Mouse (Mus musculus): Measurements from ENCODE around the gene Zscan21. TPM values are rescaled to one million over a fixed set of nuclear protein-coding genes. Genes with fewer than 3 reads are reported as not detected.

Zscan21 gene
- polyA plus RNA-seq, 1 experiment, result 27.3 TPM

- Histone ChIP-seq H3K4me1 (ENCODE audit: control insufficient read depth, insufficient read depth, low read length) (no peaks in the 10 kb centered on the region), H3K4me3 (ENCODE audit: low read depth, low read length) (peak within 1 kb of the TSS; percentile 95), H3K27ac (ENCODE audit: insufficient read depth, low read length) (peak within 1 kb of the TSS; percentile 83), H3K36me3 (ENCODE audit: control insufficient read depth, insufficient read depth, low read length, poor library complexity, severe bottlenecking) (peaks cover 31% of the 10 kb centered on the region), H3K9ac (ENCODE audit: low read depth, poor library complexity, severe bottlenecking) (peak within 1 kb of the TSS; percentile 76), H3K9me3 (replicated peaks; ENCODE audit: control insufficient read depth, insufficient read depth, low read length, poor library complexity, severe bottlenecking) (no peaks in the 10 kb centered on the region), H3K27me3 (ENCODE audit: control insufficient read depth, insufficient read depth, low read length, poor library complexity, severe bottlenecking) (no peaks in the 10 kb centered on the region)
- TF ChIP-seq POLR2A (IDR thresholded peaks at IDR 0.05; ENCODE audit: insufficient read depth, low read length), result peak; percentile 62
- TF ChIP-seq CTCF (IDR thresholded peaks at IDR 0.05; ENCODE audit: low read depth, low read length), result no peak
Observed at GRCm38 (mm10) chr5:138160842-138161665, 44.4 kb downstream of the Zscan21 start, which contains the start of gene Cops6. Gene Cops6, plus strand, starts transcription at chr5:138161071.

GRCm38 (mm10) chr5:138163046-138163445 lies 46.3 kb downstream of the Zscan21 start:
- Histone ChIP-seq H3K4me3 (ENCODE audit: low read depth, low read length) (no peak overlapping the region), H3K9ac (ENCODE audit: low read depth, poor library complexity, severe bottlenecking) (no peak overlapping the region), H3K27me3 (ENCODE audit: control insufficient read depth, insufficient read depth, low read length, poor library complexity, severe bottlenecking) (no peaks in the 10 kb centered on the region), H3K36me3 (ENCODE audit: control insufficient read depth, insufficient read depth, low read length, poor library complexity, severe bottlenecking) (peaks cover 51% of the 10 kb centered on the region), H3K27ac (ENCODE audit: insufficient read depth, low read length) (peak overlapping the region; percentile 64), H3K9me3 (replicated peaks; ENCODE audit: control insufficient read depth, insufficient read depth, low read length, poor library complexity, severe bottlenecking) (no peaks in the 10 kb centered on the region), H3K4me1 (ENCODE audit: control insufficient read depth, insufficient read depth, low read length) (no peaks in the 10 kb centered on the region)
- 0 out of 2 replicates have a peak, but pooled peaks have one; percentile 4 for TF ChIP-seq EP300 (IDR thresholded peaks at IDR 0.05; ENCODE audit: insufficient read depth, low read depth, low read length)
- TF ChIP-seq CTCF (IDR thresholded peaks at IDR 0.05; ENCODE audit: low read depth, low read length), result no peak
- no peak for TF ChIP-seq POLR2A (IDR thresholded peaks at IDR 0.05; ENCODE audit: insufficient read depth, low read length)

- H3K9me3 ChIP-seq (replicated peaks; ENCODE audit: control insufficient read depth, insufficient read depth, low read length, poor library complexity, severe bottlenecking), result no peaks in the 10 kb centered on the region
- H3K27me3 ChIP-seq (ENCODE audit: control insufficient read depth, insufficient read depth, low read length, poor library complexity, severe bottlenecking), result no peaks in the 10 kb centered on the region
- H3K9ac ChIP-seq (ENCODE audit: low read depth, poor library complexity, severe bottlenecking), result no peak overlapping the region
- no peak overlapping the region for H3K4me3 ChIP-seq (ENCODE audit: low read depth, low read length)
- H3K27ac ChIP-seq (ENCODE audit: insufficient read depth, low read length), result peak overlapping the region; percentile 64
- H3K36me3 ChIP-seq (ENCODE audit: control insufficient read depth, insufficient read depth, low read length, poor library complexity, severe bottlenecking), result peaks cover 56% of the 10 kb centered on the region
- no peak for TF ChIP-seq POLR2A (IDR thresholded peaks at IDR 0.05; ENCODE audit: insufficient read depth, low read length)
- no peak for TF ChIP-seq EP300 (IDR thresholded peaks at IDR 0.05; ENCODE audit: insufficient read depth, low read depth, low read length)
- TF ChIP-seq CTCF (IDR thresholded peaks at IDR 0.05; ENCODE audit: low read depth, low read length), result no peak
- H3K4me1 ChIP-seq (ENCODE audit: control insufficient read depth, insufficient read depth, low read length), result peaks cover 2% of the 10 kb centered on the region
Observed at GRCm38 (mm10) chr5:138163610-138164009, 46.9 kb downstream of the Zscan21 start.

- Histone ChIP-seq H3K36me3 (ENCODE audit: control insufficient read depth, insufficient read depth, low read length, poor library complexity, severe bottlenecking) (peaks cover 71% of the 10 kb centered on the region), H3K9ac (ENCODE audit: low read depth, poor library complexity, severe bottlenecking) (no peak overlapping the region), H3K27me3 (ENCODE audit: control insufficient read depth, insufficient read depth, low read length, poor library complexity, severe bottlenecking) (no peaks in the 10 kb centered on the region), H3K4me1 (ENCODE audit: control insufficient read depth, insufficient read depth, low read length) (peaks cover 2% of the 10 kb centered on the region), H3K9me3 (replicated peaks; ENCODE audit: control insufficient read depth, insufficient read depth, low read length, poor library complexity, severe bottlenecking) (no peaks in the 10 kb centered on the region), H3K27ac (ENCODE audit: insufficient read depth, low read length) (peak overlapping the region; percentile 64), H3K4me3 (ENCODE audit: low read depth, low read length) (no peak overlapping the region)
- no peak for TF ChIP-seq CTCF (IDR thresholded peaks at IDR 0.05; ENCODE audit: low read depth, low read length)
- TF ChIP-seq POLR2A (IDR thresholded peaks at IDR 0.05; ENCODE audit: insufficient read depth, low read length), result no peak
- no peak for TF ChIP-seq EP300 (IDR thresholded peaks at IDR 0.05; ENCODE audit: insufficient read depth, low read depth, low read length)
Observed at GRCm38 (mm10) chr5:138165594-138165993, 48.9 kb downstream of the Zscan21 start.

- peak overlapping the region; percentile 94 for H3K9ac ChIP-seq (ENCODE audit: low read depth, poor library complexity, severe bottlenecking)
- H3K27ac ChIP-seq (ENCODE audit: insufficient read depth, low read length), result peak overlapping the region; percentile 77
- H3K4me1 ChIP-seq (ENCODE audit: control insufficient read depth, insufficient read depth, low read length), result peaks cover 2% of the 10 kb centered on the region
- H3K9me3 ChIP-seq (replicated peaks; ENCODE audit: control insufficient read depth, insufficient read depth, low read length, poor library complexity, severe bottlenecking), result no peaks in the 10 kb centered on the region
- no peaks in the 10 kb centered on the region for H3K27me3 ChIP-seq (ENCODE audit: control insufficient read depth, insufficient read depth, low read length, poor library complexity, severe bottlenecking)
- peak overlapping the region; percentile 94 for H3K4me3 ChIP-seq (ENCODE audit: low read depth, low read length)
- TF ChIP-seq CTCF (IDR thresholded peaks at IDR 0.05; ENCODE audit: low read depth, low read length) (no peak), POLR2A (IDR thresholded peaks at IDR 0.05; ENCODE audit: insufficient read depth, low read length) (no peak), EP300 (IDR thresholded peaks at IDR 0.05; ENCODE audit: insufficient read depth, low read depth, low read length) (peak; percentile 20; the same call in 1 of the 2 replicates)
- H3K36me3 ChIP-seq (ENCODE audit: control insufficient read depth, insufficient read depth, low read length, poor library complexity, severe bottlenecking), result peaks cover 41% of the 10 kb centered on the region
Observed at GRCm38 (mm10) chr5:138170936-138171561, 54.3 kb downstream of the Zscan21 start.

Measured in ES-Bruce4 (cell line).